Mouse (Mus musculus) T-helper 2 cell (primary cell): ENCODE data around the gene Tmem255a.
"Not testable (repeated sequence)": the region's sequence is repeated elsewhere in the genome, so short reads cannot be mapped to it uniquely, and the experiment has no call there.

Experiments
- in situ Hi-C: fragments of 300-600 bp; cut with MboI, MseI; formaldehyde crosslinking; loops from one replicate; pipeline ENCODE4 v1.15.1; 2025; ENCODE audit warnings: high pct_unique_total_duplicates

Tmem255a gene

DNA sequence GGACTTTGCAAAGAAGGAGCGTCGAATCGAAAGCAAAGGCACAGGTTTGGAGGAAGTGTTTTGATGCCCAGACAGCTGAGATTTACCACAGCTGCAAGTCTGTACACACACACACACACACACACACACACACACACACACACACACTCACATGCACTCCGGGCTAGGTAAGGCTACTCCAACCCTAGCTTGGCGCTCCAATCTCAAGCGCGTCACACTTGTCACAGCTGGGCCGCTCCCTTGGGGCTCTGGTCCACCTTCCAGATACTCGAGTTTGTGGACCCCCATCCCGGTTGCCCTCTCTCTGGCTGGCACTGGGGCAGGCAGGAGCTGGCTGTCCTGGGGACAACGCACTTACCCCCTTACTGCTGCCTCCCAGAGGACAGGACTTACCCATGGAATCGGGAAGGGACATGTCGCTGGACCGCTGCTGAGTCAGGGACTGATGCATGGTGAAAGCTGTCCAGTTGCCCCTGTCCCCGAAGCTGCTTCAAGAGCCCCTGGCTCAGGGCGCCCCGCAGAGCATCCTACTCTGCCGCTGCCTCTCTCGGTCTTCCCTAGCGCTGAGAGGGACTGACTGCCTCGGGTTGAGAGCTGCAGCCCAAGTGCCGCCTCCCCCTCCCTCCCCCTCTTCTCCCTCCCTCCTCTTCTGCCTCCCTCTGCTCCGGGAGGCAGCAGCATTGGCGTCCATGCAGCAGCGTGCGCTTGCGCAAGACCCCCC lies at the start of gene Tmem255a:
Gene Tmem255a, minus strand, starts transcription at position 589 of the 721 bp plus-strand sequence.
- in situ Hi-C loops = no loop called here

GRCm38 (mm10) chrX:38259610-38260009 lies 7.4 kb upstream of the Tmem255a start:
- in situ Hi-C loops = no loop called here

DNA sequence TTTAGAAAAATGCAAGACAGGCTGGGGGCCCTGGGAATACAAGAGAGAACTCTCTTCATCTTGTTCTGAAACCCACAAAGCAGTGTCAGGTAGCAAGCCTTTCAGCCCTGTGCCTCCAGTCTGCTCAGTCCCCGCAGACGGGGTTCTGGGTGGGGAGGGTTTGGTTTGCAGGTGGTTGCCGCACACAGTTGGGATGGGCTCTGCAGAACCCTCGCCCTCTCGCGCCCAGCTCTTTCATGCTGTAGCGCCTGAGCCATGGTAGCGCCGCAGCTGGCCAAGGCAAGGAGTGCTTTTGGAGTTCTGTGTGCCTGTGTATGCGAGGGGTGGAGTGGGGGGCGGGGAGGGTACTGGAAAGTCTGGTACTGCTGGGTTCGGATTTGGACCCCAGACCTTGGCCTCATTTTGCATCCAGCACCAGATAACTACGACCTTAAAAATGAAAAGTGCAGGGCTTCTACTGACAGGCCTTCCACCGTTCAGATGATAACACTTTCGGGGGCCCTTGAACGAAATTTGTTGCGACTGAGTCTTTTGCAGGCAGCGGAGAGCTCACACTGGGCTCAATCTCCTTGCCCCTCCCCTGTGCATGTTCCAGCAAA lies 1.8 kb downstream of the Tmem255a start:
- in situ Hi-C loops = no loop called here

DNA sequence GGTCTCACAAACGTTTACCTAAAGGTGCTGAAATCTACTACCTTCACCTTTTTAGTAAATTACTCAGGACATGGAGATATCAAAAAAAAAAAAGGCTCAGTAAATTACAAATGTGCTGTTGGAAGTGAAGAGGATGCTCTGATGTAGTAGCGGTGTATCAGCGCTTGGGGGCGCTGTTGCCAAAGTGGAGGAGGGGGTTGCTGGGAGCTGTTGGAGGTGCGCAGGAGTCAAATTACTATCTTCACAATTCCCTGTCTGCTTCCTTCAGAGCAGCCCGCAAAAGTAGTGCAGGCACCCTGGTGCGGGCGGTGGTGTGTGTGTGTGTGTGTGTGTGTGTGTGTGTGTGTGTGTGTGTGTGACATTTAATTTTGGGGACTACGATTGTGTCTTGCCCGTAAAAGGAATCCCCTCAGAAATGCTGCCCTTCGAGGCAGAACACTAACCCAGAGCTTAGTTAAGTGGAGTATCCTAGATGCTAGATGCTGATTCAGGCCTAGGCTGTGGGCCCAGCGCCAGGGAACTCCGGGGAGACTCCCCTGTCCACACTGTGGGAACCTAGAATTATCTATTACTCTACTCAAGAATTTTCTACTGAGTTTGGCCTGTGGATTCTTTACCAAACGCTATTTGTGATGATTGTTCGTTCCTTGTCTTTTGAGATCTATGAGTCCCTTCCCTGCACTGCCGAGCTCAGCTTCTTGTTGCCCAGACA lies 2.4 kb downstream of the Tmem255a start:
- in situ Hi-C loops = no loop called here

DNA sequence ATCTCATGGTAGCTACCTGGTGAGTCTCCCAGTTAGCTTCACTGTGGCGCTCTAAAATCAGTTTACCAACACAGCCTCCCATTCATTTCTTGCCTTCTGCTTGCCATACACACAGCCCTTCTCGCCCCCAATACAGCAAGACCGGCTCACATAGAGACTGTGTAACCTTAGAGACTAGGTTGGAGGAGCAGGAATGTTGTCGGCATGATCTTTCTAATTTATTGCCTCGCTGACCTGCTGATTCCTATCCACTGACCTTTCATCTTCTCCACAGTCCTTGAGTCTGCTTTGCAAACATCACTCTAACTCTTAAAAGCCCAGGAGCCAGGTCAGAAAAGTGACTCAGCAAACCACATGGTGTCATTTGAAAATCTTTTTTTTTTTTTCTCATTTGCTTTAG lies 4.6 kb downstream of the Tmem255a start:
- in situ Hi-C loops = no loop called here

GRCm38 (mm10) chrX:38247108-38247507 lies 5.1 kb downstream of the Tmem255a start:
- in situ Hi-C loops = no loop called here

- in situ Hi-C loops = loop anchor here (5.0 kb wide), 1 partner anchor 190 kb away; no protein-coding TSS in a partner anchor
These were observed 14.5 kb downstream of the Tmem255a start for GRCm38 (mm10) chrX:38237731-38238130.

- in situ Hi-C loops = no loop called here
These were observed 22.4 kb downstream of the Tmem255a start for GRCm38 (mm10) chrX:38229888-38230287.

DNA sequence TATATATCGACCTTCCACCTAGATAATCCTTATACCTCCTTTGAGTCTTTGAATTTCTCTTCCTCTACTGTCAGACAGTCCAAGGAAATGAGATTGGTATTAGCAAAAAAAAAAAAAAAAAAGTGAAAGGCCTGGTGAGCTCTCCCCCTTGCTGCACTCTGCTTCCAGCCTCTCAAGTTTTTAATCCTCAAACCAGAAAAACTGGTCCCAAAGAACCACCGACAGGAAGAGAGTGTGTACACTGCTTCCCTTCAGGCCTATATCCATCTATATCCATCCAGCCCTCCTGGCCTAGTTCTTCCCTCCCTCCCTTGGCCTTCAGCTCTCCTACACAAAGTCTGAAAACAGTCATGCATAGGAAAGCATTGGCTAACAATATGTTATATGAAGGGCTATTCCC lies 29.5 kb downstream of the Tmem255a start:
- in situ Hi-C loops = no loop called here

- in situ Hi-C loops = no loop called here
These were observed 34.6 kb downstream of the Tmem255a start for GRCm38 (mm10) chrX:38217676-38217991.

DNA sequence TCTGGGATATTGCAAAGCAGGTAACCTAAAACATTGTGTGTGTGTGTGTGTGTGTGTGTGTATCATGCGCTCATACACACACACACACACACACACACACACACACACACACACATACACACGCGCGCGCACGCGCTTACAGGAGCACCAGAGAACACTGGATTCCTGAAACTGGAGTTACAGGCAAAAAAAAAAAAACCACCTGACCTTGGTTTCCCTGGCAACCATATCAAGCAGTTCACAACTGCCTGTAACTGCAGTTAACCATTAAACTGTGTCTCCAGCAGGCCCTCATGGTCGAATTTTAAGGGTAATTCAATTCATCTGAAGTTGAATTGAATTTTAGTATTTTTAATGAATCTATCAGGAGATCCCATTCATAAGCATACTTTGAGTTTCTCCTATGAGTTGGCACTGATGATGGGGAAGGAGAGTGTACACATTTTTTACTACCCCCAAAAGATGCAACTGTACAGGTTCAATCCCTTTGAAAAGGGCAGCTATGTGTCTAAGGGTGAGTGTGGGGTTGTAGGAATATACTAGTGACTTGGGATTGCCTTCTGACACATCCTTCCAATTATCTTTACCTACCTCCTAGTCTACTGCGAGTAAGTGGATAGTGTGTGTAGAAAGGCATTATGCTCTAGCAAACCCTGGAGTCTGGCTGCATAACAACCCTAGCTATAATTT lies 35.1 kb downstream of the Tmem255a start:
- in situ Hi-C loops = no loop called here

- in situ Hi-C loops = no loop called here
These were observed 44.8 kb downstream of the Tmem255a start for GRCm38 (mm10) chrX:38207392-38207791.

- in situ Hi-C loops = no loop called here
These were observed 50.4 kb downstream of the Tmem255a start for GRCm38 (mm10) chrX:38201816-38202215.

DNA sequence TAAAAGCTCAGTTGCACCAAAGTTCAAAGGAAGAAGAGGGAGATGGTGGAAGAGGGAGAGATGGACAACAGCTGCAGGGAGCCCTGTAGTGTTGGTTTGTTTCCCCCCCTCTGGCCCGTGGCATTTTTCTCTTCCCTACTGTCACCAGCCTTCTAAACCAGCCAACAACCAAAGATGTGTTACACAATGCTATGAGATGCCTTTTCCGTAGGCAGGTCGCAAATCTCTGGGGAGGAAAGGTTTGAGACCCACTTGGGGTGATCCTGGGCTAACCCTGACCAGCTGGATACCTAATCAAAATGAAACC lies 61.8 kb downstream of the Tmem255a start:
- in situ Hi-C loops = no loop called here

- in situ Hi-C loops = no loop called here
These were observed 62.4 kb downstream of the Tmem255a start, which contains the start of gene Zbtb33 for GRCm38 (mm10) chrX:38189552-38190457. Zbtb33 (plus strand) TSS chrX:38189793.

- in situ Hi-C loops = no loop called here
These were observed 66.7 kb downstream of the Tmem255a start for GRCm38 (mm10) chrX:38185520-38185919.

DNA sequence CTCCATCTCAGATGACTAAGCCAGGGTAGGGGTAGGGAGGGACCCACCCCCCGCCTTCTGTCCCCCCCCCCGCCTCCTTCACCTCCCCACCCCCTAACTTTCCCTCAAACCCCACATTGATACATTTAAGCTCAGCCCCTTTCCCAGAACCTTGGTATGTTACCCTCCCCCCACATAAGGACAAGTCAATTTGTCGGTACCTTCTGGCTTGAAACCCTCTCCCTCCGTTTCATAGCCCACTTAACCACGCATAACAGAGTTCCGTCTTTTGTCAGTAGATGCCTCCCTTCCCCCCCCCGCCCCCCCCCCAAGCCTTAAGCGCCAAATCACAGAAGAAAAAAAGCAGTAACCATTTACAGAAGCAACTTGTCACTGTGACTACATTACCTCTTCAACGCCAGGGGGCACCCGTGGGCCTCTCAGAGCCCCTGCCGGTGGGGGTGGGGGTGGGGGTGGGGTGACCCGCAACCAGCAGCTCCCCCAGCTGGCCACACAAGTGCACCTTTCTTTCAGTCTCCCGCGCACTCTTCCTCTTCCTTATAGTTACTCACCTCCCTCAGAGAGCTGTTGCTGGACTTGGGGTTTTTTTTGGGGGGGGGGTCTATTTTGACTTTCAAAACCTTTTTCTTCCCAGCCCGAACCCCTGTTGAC lies 70.5 kb downstream of the Tmem255a start:
- in situ Hi-C loops = no loop called here

DNA sequence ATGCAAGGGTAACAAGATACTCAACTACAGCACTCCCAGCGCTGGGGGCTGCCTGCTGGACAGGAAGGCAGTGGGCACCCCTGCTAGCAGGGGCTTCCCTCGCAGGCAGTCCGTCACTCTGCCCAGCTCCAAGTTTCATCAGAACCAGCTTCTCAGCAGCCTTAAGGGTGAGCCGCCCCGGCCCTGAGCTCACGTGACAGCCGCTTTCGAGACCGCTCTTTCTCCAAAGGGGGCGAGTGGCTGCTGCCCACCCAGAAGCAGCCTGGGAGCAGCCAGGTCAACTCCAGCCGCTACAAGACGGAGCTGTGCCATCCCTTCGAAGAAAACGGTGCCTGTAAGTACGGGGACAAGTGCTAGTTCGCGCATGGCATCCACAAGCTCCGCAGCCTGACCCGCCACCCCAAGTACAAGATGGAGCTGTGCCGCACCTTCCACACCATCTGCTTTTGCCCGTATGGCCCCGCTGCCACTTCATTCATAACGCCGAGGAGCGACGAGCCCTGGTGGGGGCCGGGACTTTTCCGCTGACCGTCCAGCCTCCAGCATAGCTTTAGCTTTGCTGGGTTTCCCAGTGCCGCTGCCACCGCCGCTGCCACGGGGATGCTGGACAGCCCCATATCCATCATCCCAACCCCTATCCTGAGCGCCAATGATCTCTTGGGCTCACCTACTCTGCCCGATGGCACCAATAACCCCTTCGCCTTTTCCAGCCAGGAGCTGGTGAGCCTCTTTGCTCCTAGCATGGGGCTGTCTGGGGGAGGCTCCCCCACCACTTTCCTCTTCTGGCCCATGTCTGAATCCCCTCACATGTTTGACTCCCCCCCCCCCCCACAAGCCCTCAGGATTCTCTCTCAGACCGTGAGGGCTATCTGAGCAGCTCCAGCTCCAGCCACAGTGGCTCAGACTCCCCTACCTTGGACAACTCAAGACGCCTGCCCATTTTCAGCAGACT lies 71.3 kb downstream of the Tmem255a start:
- in situ Hi-C loops = no loop called here

GRCm38 (mm10) chrX:38179891-38180310 lies 72.3 kb downstream of the Tmem255a start:
- in situ Hi-C loops = not testable (repeated sequence)

DNA sequence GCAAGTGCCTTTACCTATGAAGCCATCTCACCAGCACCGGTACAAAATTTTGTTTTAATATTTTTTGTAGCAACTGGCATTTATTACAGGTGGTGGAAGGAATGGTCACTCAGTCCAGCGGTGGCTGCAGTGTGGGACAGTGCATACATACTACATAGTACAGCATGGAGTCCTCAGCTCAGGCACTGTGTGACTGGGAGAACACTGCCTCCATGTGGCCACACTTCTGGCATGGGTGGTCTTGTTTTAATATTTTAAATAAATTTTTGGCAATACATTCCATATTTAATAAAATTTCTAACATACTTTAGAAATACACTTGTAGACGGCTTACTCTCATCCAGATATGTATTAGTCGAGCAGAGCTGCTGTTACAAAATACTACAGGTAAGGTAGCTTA lies 85.6 kb downstream of the Tmem255a start:
- in situ Hi-C loops = no loop called here
